Mouse (Mus musculus): ENCODE measurements around the gene Tcte1. TPM values are rescaled to one million over a fixed set of nuclear protein-coding genes. Genes with fewer than 3 reads are reported as not detected.

Tcte1 gene
- not detected for total RNA-seq (2021)
- long read RNA-seq, experiment 1: 0 reads
- long read RNA-seq, experiment 2: 0 reads

DNA sequence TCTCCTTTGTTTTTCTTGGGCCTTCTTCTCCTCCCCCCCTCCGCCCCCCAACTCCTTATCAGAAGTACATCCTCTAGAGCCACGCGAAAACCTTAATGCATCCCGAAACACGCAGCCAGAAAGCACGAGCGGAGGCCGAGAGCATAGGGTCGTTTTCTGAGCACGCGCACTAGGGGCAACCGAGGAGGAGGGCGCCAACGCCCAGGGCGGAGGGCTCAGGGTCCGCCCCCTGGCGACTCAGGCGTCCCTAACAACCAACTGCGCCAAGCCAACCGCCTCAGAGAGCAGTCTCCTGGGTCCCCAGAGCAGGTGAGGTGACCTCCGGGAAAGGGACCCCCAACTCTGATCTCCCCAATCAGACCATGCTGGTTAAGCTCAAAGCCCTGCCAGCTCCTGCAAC lies at the start of gene Tcte1:
TSS of gene Tcte1 (plus strand) at position 172 of the 400 bp plus-strand sequence.
- DNase-seq (ENCODE audit: low spot score in 2 of 2): no peak

- DNase-seq (ENCODE audit: low spot score in 2 of 2): no peak
These were observed 49.6 kb upstream of the Tcte1 start for GRCm38 (mm10) chr17:45473667-45474066.

GRCm38 (mm10) chr17:45474146-45474545 lies 49.1 kb upstream of the Tcte1 start:
- no peak for DNase-seq (ENCODE audit: low spot score in 2 of 2)

DNA sequence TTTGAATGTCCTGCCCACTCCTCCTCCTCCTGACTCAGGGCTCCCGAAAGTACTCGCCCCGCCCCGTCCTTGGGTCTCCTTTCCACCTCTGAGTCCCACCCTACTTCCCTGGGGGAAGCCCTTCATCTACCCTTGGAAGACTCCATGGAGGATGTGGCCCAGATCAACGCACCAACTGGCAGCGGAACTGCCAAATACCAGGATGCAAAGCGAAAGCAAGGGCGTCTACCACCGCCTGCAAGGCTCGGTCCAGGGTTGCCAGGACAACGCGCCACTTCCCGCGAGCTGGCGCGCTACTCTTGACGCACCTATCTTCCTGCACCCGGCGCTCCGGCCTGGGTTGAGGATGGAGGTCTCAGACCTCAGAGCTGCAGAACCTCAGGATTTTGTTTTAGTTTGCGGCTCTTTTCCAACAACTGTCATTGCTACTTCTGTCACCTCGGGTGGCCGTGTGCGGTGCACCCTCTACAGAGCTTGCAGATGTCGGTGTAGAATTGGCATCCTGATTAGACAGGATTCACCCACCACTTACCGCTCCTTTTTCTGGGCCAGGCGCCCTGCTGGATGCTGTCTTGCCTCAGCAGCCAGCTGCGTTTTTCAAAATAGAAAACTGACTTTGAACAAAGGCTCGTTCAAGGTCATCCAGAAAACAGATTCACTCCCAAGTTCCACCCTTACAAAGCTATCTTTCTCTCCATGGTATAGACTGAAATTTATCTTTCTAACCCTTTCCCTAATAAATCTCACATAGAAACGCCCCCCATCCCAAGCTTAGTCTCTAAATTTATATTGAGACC lies 48.4 kb upstream of the Tcte1 start, which contains the start of gene Spats1:
TSS of gene Spats1 (minus strand) at position 747 of the 797 bp plus-strand sequence.
- DNase-seq (ENCODE audit: low spot score in 2 of 2): peak; percentile 24 to 34

DNA sequence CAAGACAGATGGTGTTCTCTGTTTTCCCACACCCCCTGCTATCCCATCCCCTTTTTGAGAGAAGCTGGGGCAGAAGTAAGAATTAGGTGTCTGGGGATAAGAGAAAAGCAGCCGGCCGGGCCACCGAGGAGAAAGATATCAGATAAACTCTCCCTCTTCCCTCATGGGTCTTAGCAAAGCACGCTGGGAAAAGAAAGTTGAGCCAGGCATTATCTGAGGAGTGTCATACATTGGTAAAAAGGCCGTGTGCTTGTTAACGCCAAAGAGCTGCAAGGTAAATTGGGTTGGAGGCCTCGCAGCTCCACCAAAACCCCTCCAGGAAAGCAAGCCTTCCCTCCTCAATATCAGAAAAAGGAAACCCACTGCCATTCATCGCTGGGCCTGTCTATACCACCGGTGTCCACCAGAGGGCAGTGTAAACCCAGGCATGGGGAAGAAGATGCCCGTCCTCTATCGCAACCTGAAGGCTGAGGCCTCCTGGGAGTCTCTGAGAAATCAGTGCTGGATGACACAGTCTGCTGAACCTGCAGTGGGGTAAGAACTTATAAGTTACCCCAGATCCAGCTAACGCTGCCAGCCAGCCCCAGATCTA lies 44.9 kb upstream of the Tcte1 start:
- DNase-seq (ENCODE audit: low spot score in 2 of 2): peak; percentile 52 to 77

DNA sequence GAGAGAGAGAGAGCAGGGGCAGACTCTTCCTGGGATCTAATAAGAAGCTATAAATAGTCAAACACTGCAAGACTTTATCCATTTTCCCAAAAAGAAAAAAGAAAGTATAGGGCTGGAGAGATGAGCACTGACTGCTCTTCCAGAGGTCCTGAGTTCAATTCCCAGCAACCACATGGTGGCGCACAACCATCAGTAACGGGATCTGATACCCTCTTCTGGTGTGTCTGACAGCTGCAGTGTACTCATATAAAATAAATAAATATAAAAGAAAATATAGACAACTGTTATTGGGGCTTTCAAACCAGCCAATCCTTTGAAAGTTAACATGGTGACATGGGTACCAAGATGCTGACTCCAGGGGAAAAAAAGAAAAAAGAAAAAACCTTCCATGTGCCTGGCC lies 42.8 kb upstream of the Tcte1 start:
- no peak for DNase-seq (ENCODE audit: low spot score in 2 of 2)

DNA sequence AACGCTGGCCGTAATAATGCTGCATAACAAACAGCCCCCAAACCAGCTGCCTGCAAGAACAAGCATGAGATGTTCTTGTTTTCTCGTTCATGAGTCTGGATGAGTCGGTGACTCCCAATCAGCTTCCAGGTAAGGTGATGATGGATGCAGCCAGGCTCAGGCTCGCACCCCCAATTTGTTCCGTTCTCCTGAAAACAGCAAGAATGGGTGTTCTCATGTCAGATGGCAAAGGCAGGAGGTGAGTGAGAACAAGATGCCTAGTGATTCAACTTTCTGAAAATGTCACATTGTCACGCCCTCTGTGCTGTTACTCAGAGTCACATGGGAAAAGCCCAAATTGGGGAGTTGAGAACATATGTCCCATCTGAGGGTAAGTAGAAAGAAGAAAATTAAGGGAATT lies 37.7 kb upstream of the Tcte1 start:
- no peak for DNase-seq (ENCODE audit: low spot score in 2 of 2)

DNA sequence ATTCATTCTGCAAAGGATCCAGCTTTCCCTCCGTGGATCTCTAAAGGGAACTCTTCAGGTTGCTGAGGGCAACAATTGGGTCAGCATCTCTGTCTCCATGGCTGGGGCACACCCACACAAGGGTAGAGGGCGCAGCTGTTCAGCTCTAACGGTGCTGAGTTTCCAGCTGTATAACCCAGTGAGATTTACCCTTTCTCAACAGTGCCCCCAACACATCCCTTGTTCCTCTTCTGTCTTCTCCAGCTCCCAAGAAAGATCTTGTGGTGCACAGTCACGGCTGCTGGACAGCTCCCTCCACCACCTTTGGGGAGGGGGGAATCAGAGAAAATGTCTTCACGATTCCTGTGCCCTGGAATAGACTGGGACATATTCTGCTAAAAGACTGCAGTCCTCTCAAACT lies 36.0 kb upstream of the Tcte1 start:
- DNase-seq (ENCODE audit: low spot score in 2 of 2): no peak

DNA sequence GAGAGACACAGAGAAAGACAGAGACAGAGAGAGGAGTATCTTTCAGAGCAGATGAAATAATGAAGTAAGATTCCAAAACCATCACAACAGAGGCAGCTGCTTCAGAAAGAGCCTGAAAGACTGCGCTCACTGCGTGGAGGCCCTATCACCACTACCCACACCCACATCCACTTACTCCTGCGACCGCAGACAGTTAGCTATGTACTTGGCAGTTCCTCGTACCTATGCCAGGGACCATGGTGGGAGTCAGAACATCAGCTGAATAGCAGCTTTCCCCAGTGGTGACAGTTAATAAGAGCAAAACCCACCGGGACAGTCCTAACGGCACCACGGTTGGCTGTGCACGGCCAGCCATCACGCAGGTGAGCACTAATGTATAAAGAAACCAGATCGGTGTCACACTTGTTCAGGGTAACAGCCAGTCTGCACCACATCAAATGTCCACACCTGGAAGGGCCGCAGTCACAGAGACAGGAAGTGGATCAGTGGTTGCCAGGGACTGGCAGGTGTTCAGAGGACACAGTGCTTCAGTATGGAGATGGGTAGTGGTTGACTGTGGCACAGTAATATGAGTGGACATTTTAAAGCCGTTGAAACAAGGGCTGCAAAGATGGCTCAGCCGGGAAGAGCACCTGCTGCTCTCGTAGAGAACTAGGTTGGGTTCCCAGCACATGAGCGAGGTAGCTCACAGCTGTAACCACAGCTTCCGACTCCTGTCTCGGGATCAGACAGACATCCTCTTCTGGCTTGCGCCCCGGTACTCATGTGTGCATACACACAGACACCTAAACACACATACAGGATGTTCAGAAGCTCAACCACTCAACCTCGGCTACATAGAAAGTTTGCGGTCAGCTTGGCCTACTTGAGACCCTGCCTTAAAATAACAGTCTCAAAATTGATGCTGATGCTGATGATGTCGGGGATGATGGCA lies 34.6 kb upstream of the Tcte1 start:
- DNase-seq (ENCODE audit: low spot score in 2 of 2): no peak

DNA sequence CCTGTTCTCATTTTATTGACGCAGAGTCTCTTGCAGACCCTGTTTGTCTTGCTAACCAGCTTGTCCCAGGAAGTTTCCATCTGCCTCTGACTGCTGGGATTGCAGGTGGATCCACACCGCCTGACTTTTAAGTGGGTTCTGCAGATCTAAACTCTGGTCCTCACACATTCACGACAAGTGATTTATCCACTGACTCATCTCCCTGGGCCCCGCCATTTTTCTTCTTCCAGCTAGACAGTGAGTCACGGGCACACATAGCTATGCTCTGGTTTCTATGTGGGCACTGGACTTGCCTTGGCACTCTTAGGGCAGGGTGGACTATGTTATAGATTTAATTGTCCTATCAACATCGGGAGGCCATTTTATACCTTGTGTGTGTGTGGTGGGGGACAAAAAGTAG lies 33.5 kb upstream of the Tcte1 start:
- DNase-seq (ENCODE audit: low spot score in 2 of 2): no peak

DNA sequence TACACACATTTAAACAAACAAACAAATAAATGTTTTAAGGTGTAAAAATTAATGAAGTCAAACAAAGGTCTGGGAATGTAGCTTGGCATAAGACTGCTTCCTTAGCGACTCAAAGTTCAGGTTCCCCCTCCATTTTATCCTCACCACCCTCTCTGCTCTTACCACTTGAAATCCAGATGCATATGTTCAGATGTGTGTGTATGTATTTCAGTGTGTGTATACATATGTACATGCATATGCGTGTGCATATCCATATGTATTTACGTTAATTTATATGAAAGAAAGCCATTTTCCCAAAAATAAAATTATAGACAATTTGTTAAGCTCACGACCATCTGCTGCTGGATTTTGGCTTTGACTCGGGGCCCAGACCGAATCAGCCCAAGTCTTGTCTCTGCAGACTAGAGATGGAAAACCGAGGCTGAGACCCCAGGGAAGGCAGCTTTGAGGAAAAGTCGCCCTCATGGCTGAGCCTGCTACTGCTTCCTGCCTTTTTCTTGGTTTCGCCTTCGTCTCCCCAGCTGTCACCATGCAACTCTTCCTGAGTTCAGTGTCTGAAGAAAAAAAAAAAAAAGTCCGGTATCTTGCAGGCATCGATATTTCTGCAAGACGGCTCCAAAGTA lies 32.6 kb upstream of the Tcte1 start:
- DNase-seq (ENCODE audit: low spot score in 2 of 2): no peak

- no peak for DNase-seq (ENCODE audit: low spot score in 2 of 2)
These were observed 27.8 kb upstream of the Tcte1 start for GRCm38 (mm10) chr17:45495398-45495797.

GRCm38 (mm10) chr17:45498397-45498796 lies 24.8 kb upstream of the Tcte1 start:
- no peak for DNase-seq (ENCODE audit: low spot score in 2 of 2)

- no peak for DNase-seq (ENCODE audit: low spot score in 2 of 2)
These were observed 23.7 kb upstream of the Tcte1 start for GRCm38 (mm10) chr17:45499516-45499915.

DNA sequence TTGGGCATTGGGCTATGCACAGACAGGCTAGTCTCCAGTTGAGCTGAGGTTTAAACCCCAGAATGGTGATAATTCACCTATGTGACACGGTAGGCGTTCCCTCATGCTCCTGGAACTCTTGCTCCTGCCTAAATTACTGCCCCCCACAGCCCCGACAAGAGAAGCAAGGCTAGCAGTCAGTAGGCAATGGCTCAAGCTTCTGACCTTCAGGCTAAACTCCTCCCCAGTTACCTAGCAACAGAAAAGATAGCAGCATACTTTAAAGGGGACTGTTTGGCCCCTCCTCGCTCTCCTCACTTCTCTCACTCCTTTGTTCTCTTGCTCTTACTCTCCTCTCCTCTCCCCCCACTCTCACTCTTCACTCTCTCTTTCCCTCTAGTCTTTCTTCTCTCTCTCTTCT lies 22.3 kb upstream of the Tcte1 start:
- no peak for DNase-seq (ENCODE audit: low spot score in 2 of 2)

DNA sequence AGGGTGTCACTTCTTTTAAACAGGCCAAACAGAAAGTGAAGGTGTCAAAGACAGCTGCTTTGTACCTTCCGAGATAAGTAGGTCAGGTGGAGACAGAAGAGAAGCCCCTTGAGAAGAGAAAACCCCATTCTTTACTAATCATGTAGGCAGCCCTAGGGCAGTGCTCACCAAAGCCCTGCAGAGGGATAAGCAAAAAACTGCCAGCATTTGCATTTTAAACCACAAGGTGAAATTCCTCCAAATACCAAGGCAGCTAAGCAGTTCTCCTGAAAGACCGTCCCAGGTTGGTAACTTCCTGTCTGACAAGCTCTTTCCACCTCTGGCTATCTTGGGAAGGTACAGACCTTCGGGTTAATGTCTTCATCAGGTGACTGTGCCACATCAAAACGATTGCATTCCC lies 20.9 kb upstream of the Tcte1 start:
- no peak for DNase-seq (ENCODE audit: low spot score in 2 of 2)

DNA sequence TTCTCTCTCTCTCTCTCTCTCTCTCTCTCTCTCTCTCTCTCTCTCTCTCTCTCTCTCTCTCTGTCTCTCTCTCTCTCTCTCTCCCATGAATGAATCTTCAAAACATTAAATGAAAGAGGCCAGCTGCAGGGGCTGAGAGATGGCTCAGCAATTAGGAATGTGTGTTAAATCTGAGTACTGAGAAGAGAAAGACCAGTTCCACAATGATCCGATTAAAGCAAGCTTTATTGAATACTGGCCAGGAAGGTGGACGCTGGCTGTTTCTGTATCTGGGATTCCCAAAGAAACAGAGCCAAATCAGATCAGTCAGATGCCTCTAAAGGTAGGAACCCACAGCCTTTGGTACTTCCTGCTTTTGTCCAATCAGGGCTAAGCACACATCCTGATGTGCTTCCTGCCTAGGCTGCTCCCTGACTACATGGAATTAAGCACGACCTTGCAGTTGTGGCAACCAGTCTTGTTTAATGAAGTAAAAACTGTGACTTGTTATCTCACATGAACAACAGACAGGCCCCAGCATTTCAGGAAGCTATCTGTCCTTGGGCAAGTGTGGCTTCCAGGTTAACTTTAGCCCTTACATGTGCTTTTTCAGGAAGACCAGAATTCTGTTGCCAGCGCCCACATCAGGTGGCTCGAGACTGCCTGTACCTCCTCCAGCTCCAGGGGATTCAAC lies 19.8 kb upstream of the Tcte1 start:
- no peak for DNase-seq (ENCODE audit: low spot score in 2 of 2)

- no peak for DNase-seq (ENCODE audit: low spot score in 2 of 2)
These were observed 17.2 kb upstream of the Tcte1 start for GRCm38 (mm10) chr17:45505941-45506465.

DNA sequence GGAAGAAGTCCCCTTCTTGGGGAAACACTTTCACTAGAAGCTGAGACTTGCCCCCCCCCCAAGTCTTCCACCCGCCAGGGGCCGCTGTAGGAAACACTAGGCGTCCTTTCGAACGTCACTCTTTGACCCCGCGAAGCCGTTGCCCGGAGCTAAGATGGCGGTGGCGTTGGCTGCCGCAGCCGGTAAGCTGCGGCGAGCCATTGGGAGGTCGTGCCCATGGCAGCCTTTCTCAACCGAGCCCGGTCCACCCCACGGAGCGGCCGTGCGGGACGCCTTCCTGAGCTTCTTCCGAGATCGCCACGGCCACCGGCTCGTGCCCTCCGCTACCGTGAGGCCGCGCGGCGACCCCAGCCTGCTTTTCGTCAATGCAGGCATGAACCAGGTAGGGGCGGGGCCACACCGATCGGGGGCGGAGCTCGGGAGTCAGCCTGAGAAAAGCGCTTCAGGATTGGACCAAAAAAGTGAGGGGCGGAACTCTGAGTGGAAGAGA lies 16.5 kb upstream of the Tcte1 start, which contains the start of gene Aars2:
TSS of gene Aars2 (plus strand) at position 142 of the 490 bp plus-strand sequence.
- peak; percentile 83 to 84 for DNase-seq (ENCODE audit: low spot score in 2 of 2)

DNA sequence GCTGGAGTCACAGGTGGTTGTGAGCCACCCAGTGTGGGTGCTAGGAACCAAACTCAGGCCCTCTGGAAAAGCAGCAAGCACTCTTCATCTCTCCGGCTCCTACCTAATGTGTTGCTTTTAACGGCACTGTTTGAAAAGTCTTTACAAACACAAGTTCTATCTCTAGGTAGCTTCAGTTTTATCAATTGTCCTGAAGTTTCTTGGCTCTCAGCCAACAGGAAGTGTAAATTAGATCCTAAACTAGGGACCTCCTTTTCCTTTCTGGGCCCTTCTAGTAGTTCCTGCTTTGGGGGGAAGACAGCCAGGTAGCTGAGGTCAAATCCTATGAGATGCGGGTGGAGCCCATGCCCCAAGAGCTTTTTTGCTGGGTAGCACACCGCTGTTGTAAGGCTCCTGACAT lies 12.4 kb upstream of the Tcte1 start:
- no peak for DNase-seq (ENCODE audit: low spot score in 2 of 2)

Data from adrenal gland, postnatal 4 days (tissue).